Mouse (Mus musculus) right cerebral cortex, postnatal 25 days (tissue): Measurements from ENCODE around the gene Gatd1.

Experiments used
- DNase-seq: peaks from one replicate; pipeline ENCODE4 v3.0.0; 2022

Gene Gatd1

GRCm38 (mm10) chr7:141387807-141388486 lies 26.0 kb downstream of the Gatd1 start:
- no peak for DNase-seq

- no peak for DNase-seq
Measured at GRCm38 (mm10) chr7:141381068-141381835, 32.7 kb downstream of the Gatd1 start.

- no peak for DNase-seq
Measured at GRCm38 (mm10) chr7:141379584-141379983, 34.4 kb downstream of the Gatd1 start.

- no peak for DNase-seq
Measured at GRCm38 (mm10) chr7:141374399-141374798, 39.5 kb downstream of the Gatd1 start.

GRCm38 (mm10) chr7:141373611-141374010 lies 40.3 kb downstream of the Gatd1 start:
- DNase-seq = no peak

- no peak for DNase-seq
Measured at GRCm38 (mm10) chr7:141371942-141372595, 41.9 kb downstream of the Gatd1 start.

- DNase-seq = no peak
Measured at GRCm38 (mm10) chr7:141369918-141370317, 44.0 kb downstream of the Gatd1 start.

GRCm38 (mm10) chr7:141367358-141367757 lies 46.6 kb downstream of the Gatd1 start:
- DNase-seq = no peak

GRCm38 (mm10) chr7:141365049-141365445 lies 48.9 kb downstream of the Gatd1 start:
- DNase-seq = no peak

- no peak for DNase-seq
Measured at GRCm38 (mm10) chr7:141364349-141365048, 49.4 kb downstream of the Gatd1 start.

GRCm38 (mm10) chr7:141363752-141364125 lies 50.2 kb downstream of the Gatd1 start:
- no peak for DNase-seq

- DNase-seq = peak; percentile 54
Measured at GRCm38 (mm10) chr7:141363106-141363751, 50.7 kb downstream of the Gatd1 start.

- no peak for DNase-seq
Measured at GRCm38 (mm10) chr7:141361510-141361909, 52.4 kb downstream of the Gatd1 start.
